Mouse (Mus musculus) forebrain, postnatal 0 days (tissue): ENCODE data around the gene Bcar1. TPM values are rescaled to one million over a fixed set of nuclear protein-coding genes. Genes with fewer than 3 reads are reported as not detected.

Experiments used
- ATAC-seq: fragments of 200-750 bp; cut with Nextera tagmentation; 2 replicates; pipeline ENCODE4 v1.8.0; 2017; ENCODE audit warnings: mild to moderate bottlenecking, moderate library complexity
- DNase-seq: peaks from one replicate; pipeline ENCODE4 v3.0.0-alpha.2; 2015
- H3K27ac ChIP-seq: fragments of 300-500 bp; sonication (generic); 2 replicates; pipeline ENCODE4 v1.5.1; 2014; ENCODE audit warnings: low read depth, mild to moderate bottlenecking, antibody characterized with exemption, low read length, moderate library complexity, mixed read lengths
- H3K27me3 ChIP-seq: fragments of 300-500 bp; sonication (generic); 2 replicates; pipeline ENCODE4 v1.6.1; 2014; ENCODE audit warnings: mild to moderate bottlenecking, low read length, mixed read lengths; ENCODE audit not compliant: insufficient read depth
- H3K36me3 ChIP-seq: fragments of 300-500 bp; sonication (generic); 2 replicates; pipeline ENCODE4 v1.6.1; 2014; ENCODE audit warnings: mild to moderate bottlenecking, moderate library complexity; ENCODE audit not compliant: insufficient read depth
- H3K4me1 ChIP-seq: fragments of 300-500 bp; sonication (generic); 2 replicates; pipeline ENCODE4 v1.6.1; 2014; ENCODE audit warnings: antibody characterized with exemption; ENCODE audit not compliant: insufficient read depth
- H3K4me2 ChIP-seq: fragments of 300-500 bp; sonication (generic); 2 replicates; pipeline ENCODE4 v1.6.1; 2014; ENCODE audit warnings: low read depth, mild to moderate bottlenecking, moderate library complexity
- H3K4me3 ChIP-seq: fragments of 300-500 bp; sonication (generic); 2 replicates; pipeline ENCODE4 v1.5.1; 2014; ENCODE audit warnings: low read depth, low read length, mixed read lengths
- H3K9ac ChIP-seq: fragments of 300-500 bp; sonication (generic); 2 replicates; pipeline ENCODE4 v1.6.1; 2014; ENCODE audit warnings: mild to moderate bottlenecking
- H3K9me3 ChIP-seq: fragments of 300-500 bp; sonication (generic); 2 replicates; pipeline ENCODE4 v1.6.1; 2016; ENCODE audit warnings: low read length
- CTCF ChIP-seq: sonication (generic); IDR thresholded peaks from 2 replicates; pipeline ENCODE4 v1.5.1; 2016; ENCODE audit warnings: antibody characterized with exemption, control low read depth, low read depth
- WGBS: fragments of 180-500 bp; shearing (Covaris S2); extraction: QIAGEN DNeasy Blood & Tissue Kit; methylation state at CpG from one replicate; pipeline ENCODE4 v1.1.7; 2014; 5-methylcytosine and 5-hydroxymethylcytosine counted together
- polyA plus RNA-seq: library from polyadenylated mRNA; unstranded; fragments of >200 nt; fragmentation: Nextera tagmentation; extraction: Ambion mirVana; gene quantifications from 2 replicates; pipeline ENCODE4 v1.2.1, GENCODE M21; 2015
- total RNA-seq: library from RNA; depleted of rRNA; stranded (reverse); fragments of >200 nt; gene quantifications from 2 replicates; pipeline ENCODE4 v1.2.3, GENCODE M21; 2014

The Bcar1 gene
- total and polyA plus RNA-seq, 2 experiments from 2014 or later, result 43.4 to 60.3 TPM

GRCm38 (mm10) chr8:111682521-111682920 is 61.1 kb downstream of the Bcar1 start:
- H3K9me3 ChIP-seq, result no peaks in the 10 kb centered on the region
- ATAC-seq, result no peak
- H3K27ac ChIP-seq, result no peak overlapping the region
- H3K4me1 ChIP-seq, result no peaks in the 10 kb centered on the region
- TF ChIP-seq CTCF, result no peak
- WGBS, result 35% methylated on average over 9 of the region's 9 CpGs
- no peak for DNase-seq
- H3K9ac ChIP-seq, result no peak overlapping the region
- H3K4me2 ChIP-seq, result no peak overlapping the region
- H3K36me3 ChIP-seq, result no peaks in the 10 kb centered on the region
- H3K27me3 ChIP-seq, result no peaks in the 10 kb centered on the region
- H3K4me3 ChIP-seq, result no peak overlapping the region

GRCm38 (mm10) chr8:111681153-111681552 is 62.5 kb downstream of the Bcar1 start:
- H3K9me3 ChIP-seq, result no peaks in the 10 kb centered on the region
- H3K4me1 ChIP-seq, result no peaks in the 10 kb centered on the region
- no peaks in the 10 kb centered on the region for H3K27me3 ChIP-seq
- no peak for TF ChIP-seq CTCF
- H3K27ac ChIP-seq, result no peak overlapping the region
- WGBS, result 62% methylated on average over 11 of the region's 11 CpGs
- no peak overlapping the region for H3K9ac ChIP-seq
- no peak overlapping the region for H3K4me3 ChIP-seq
- no peak overlapping the region for H3K4me2 ChIP-seq
- no peaks in the 10 kb centered on the region for H3K36me3 ChIP-seq
- no peak for ATAC-seq
- DNase-seq, result no peak

GRCm38 (mm10) chr8:111680423-111681028 is 63.1 kb downstream of the Bcar1 start:
- peak; percentile 17 for DNase-seq
- no peak overlapping the region for H3K4me3 ChIP-seq
- peak; percentile 41 for TF ChIP-seq CTCF
- H3K4me1 ChIP-seq, result no peaks in the 10 kb centered on the region
- H3K36me3 ChIP-seq, result no peaks in the 10 kb centered on the region
- no peaks in the 10 kb centered on the region for H3K9me3 ChIP-seq
- no peak overlapping the region for H3K9ac ChIP-seq
- no peak overlapping the region for H3K4me2 ChIP-seq
- no peak overlapping the region for H3K27ac ChIP-seq
- peak; percentile 48; the same call in 1 of the 2 replicates for ATAC-seq
- 45% methylated on average over 17 of the region's 17 CpGs for WGBS
- H3K27me3 ChIP-seq, result no peaks in the 10 kb centered on the region

- no peak for ATAC-seq
- H3K36me3 ChIP-seq, result no peaks in the 10 kb centered on the region
- H3K27ac ChIP-seq, result no peak overlapping the region
- H3K27me3 ChIP-seq, result no peaks in the 10 kb centered on the region
- H3K4me2 ChIP-seq, result no peak overlapping the region
- no peaks in the 10 kb centered on the region for H3K4me1 ChIP-seq
- no peak overlapping the region for H3K4me3 ChIP-seq
- WGBS, result 84% methylated on average over 7 of the region's 7 CpGs
- no peak for DNase-seq
- TF ChIP-seq CTCF, result no peak
- no peak overlapping the region for H3K9ac ChIP-seq
- H3K9me3 ChIP-seq, result no peaks in the 10 kb centered on the region
These were observed 64.8 kb downstream of the Bcar1 start for GRCm38 (mm10) chr8:111678848-111679247.

GRCm38 (mm10) chr8:111678111-111678510 is 65.5 kb downstream of the Bcar1 start:
- H3K27ac ChIP-seq, result no peak overlapping the region
- H3K4me3 ChIP-seq, result no peak overlapping the region
- no peaks in the 10 kb centered on the region for H3K9me3 ChIP-seq
- no peak overlapping the region for H3K4me2 ChIP-seq
- no peak overlapping the region for H3K9ac ChIP-seq
- peak; percentile 79 for DNase-seq
- peak; percentile 82 for TF ChIP-seq CTCF
- ATAC-seq, result peak; percentile 43; the same call in 1 of the 2 replicates
- no peaks in the 10 kb centered on the region for H3K4me1 ChIP-seq
- H3K36me3 ChIP-seq, result no peaks in the 10 kb centered on the region
- WGBS, result 26% methylated on average over 3 of the region's 3 CpGs
- H3K27me3 ChIP-seq, result no peaks in the 10 kb centered on the region

GRCm38 (mm10) chr8:111676237-111676636 is 67.4 kb downstream of the Bcar1 start:
- ATAC-seq (no peak), DNase-seq (no peak)
- Histone ChIP-seq H3K27me3 (no peaks in the 10 kb centered on the region), H3K4me1 (no peaks in the 10 kb centered on the region), H3K36me3 (peaks cover 7% of the 10 kb centered on the region), H3K9ac (no peak overlapping the region), H3K9me3 (no peaks in the 10 kb centered on the region), H3K4me3 (no peak overlapping the region), H3K4me2 (no peak overlapping the region), H3K27ac (no peak overlapping the region)
- peak; percentile 54 for TF ChIP-seq CTCF
- WGBS, result 81% methylated on average over 8 of the region's 8 CpGs

GRCm38 (mm10) chr8:111666751-111667150 is 76.9 kb downstream of the Bcar1 start:
- no peak for TF ChIP-seq CTCF
- H3K9me3 ChIP-seq, result no peaks in the 10 kb centered on the region
- H3K27me3 ChIP-seq, result no peaks in the 10 kb centered on the region
- H3K4me1 ChIP-seq, result no peaks in the 10 kb centered on the region
- WGBS, result 89% methylated on average over 2 of the region's 2 CpGs
- H3K9ac ChIP-seq, result no peak overlapping the region
- no peak overlapping the region for H3K4me2 ChIP-seq
- ATAC-seq (no peak), DNase-seq (no peak)
- H3K4me3 ChIP-seq, result no peak overlapping the region
- H3K36me3 ChIP-seq, result peaks cover 37% of the 10 kb centered on the region
- no peak overlapping the region for H3K27ac ChIP-seq
